Mouse (Mus musculus): Measurements from ENCODE around the gene Mios. TPM values are rescaled to one million over a fixed set of nuclear protein-coding genes. Genes with fewer than 3 reads are reported as not detected.

Gene Mios
- polyA plus RNA-seq, 1 experiment from 2014 or later = 22.9 TPM

DNA sequence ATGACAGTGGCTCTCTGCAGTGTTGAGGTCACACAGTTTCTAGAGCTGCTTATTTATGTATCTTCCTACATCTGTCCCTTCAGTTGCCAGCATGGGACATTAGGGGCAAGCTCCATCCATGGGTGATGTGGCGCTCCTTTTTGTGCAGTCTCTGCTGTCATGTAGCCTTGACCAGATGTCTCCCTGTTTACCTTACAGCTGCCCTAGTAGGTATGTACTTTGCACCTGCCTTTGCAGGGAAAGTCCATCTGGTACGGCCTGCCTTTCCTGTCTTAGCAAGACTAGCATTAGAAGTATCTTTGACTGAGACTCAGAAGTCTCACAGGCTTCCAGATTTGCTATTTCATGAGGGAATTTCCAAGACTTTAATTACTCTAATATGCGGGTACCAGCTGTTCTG is 62.0 kb downstream of the Mios start:
- WGBS = 87% methylated on average over 3 of the region's 3 CpGs
- no peak overlapping the region for H3K4me2 ChIP-seq (ENCODE audit: low read length)
- H3K9me3 ChIP-seq (ENCODE audit: control insufficient read depth, low read length) = no peaks in the 10 kb centered on the region
- no peak overlapping the region for H3K9ac ChIP-seq (ENCODE audit: low read depth, low read length)
- ATAC-seq = no peak
- no peaks in the 10 kb centered on the region for H3K27me3 ChIP-seq (replicated peaks; ENCODE audit: control insufficient read depth, insufficient read depth, low read length)
- H3K4me1 ChIP-seq (ENCODE audit: control insufficient read depth, insufficient read depth, low read depth, low read length) = no peaks in the 10 kb centered on the region
- no peak overlapping the region for H3K27ac ChIP-seq (ENCODE audit: low read depth, low read length)
- peaks cover 3% of the 10 kb centered on the region for H3K36me3 ChIP-seq (ENCODE audit: control insufficient read depth, insufficient read depth, low read length)
- no peak overlapping the region for H3K4me3 ChIP-seq (ENCODE audit: low read length)

- H3K9me3 ChIP-seq (ENCODE audit: control insufficient read depth, low read length) = no peaks in the 10 kb centered on the region
- 42% methylated on average over 6 of the region's 6 CpGs for WGBS
- no peak overlapping the region for H3K9ac ChIP-seq (ENCODE audit: low read depth, low read length)
- H3K4me2 ChIP-seq (ENCODE audit: low read length) = no peak overlapping the region
- ATAC-seq = no peak
- peaks cover 3% of the 10 kb centered on the region for H3K36me3 ChIP-seq (ENCODE audit: control insufficient read depth, insufficient read depth, low read length)
- no peaks in the 10 kb centered on the region for H3K4me1 ChIP-seq (ENCODE audit: control insufficient read depth, insufficient read depth, low read depth, low read length)
- no peaks in the 10 kb centered on the region for H3K27me3 ChIP-seq (replicated peaks; ENCODE audit: control insufficient read depth, insufficient read depth, low read length)
- H3K4me3 ChIP-seq (ENCODE audit: low read length) = no peak overlapping the region
- H3K27ac ChIP-seq (ENCODE audit: low read depth, low read length) = 0 out of 2 replicates have a peak overlapping the region, but pooled peaks have one; percentile 7
Measured at GRCm38 (mm10) chr6:8274387-8275054, 65.5 kb downstream of the Mios start.

GRCm38 (mm10) chr6:8275098-8275497 is 66.1 kb downstream of the Mios start:
- 11% methylated on average over 1 of the region's 1 CpGs for WGBS
- Histone ChIP-seq H3K4me3 (ENCODE audit: low read length) (no peak overlapping the region), H3K9me3 (ENCODE audit: control insufficient read depth, low read length) (no peaks in the 10 kb centered on the region), H3K4me2 (ENCODE audit: low read length) (no peak overlapping the region), H3K36me3 (ENCODE audit: control insufficient read depth, insufficient read depth, low read length) (peaks cover 3% of the 10 kb centered on the region), H3K27ac (ENCODE audit: low read depth, low read length) (no peak overlapping the region), H3K27me3 (replicated peaks; ENCODE audit: control insufficient read depth, insufficient read depth, low read length) (no peaks in the 10 kb centered on the region), H3K9ac (ENCODE audit: low read depth, low read length) (no peak overlapping the region), H3K4me1 (ENCODE audit: control insufficient read depth, insufficient read depth, low read depth, low read length) (no peaks in the 10 kb centered on the region)
- peak; percentile 83 for ATAC-seq

DNA sequence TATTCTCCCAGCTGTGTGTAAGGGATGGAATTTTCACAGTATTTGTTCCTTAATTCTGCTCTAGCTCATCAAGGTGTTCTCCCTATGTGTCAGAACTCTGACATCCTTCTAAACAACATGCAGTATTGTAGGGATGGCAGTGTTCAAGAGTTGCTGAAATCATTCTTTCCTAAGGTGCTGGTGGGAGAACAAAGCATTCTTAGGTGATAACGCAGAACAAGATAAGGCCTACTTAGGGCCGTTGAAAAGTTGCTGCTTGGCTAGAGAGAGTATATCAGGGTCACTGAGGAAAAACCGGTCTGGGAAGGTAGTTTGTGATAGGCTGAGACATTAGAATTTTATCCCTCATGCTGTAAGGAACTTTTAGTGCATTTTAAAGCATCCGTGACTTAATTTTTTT is 67.4 kb downstream of the Mios start:
- H3K27me3 ChIP-seq (replicated peaks; ENCODE audit: control insufficient read depth, insufficient read depth, low read length) = no peaks in the 10 kb centered on the region
- ATAC-seq = no peak
- WGBS = 89% methylated on average over 4 of the region's 4 CpGs
- H3K4me3 ChIP-seq (ENCODE audit: low read length) = no peak overlapping the region
- no peak overlapping the region for H3K27ac ChIP-seq (ENCODE audit: low read depth, low read length)
- H3K4me1 ChIP-seq (ENCODE audit: control insufficient read depth, insufficient read depth, low read depth, low read length) = no peaks in the 10 kb centered on the region
- H3K4me2 ChIP-seq (ENCODE audit: low read length) = no peak overlapping the region
- no peaks in the 10 kb centered on the region; the same call in none of the 2 replicates for H3K36me3 ChIP-seq (ENCODE audit: control insufficient read depth, insufficient read depth, low read length)
- H3K9ac ChIP-seq (ENCODE audit: low read depth, low read length) = no peak overlapping the region
- H3K9me3 ChIP-seq (ENCODE audit: control insufficient read depth, low read length) = no peaks in the 10 kb centered on the region

GRCm38 (mm10) chr6:8278426-8279002 is 69.5 kb downstream of the Mios start:
- H3K4me3 ChIP-seq (ENCODE audit: low read length) = no peak overlapping the region
- H3K9me3 ChIP-seq (ENCODE audit: control insufficient read depth, low read length) = no peaks in the 10 kb centered on the region
- no peak overlapping the region for H3K4me2 ChIP-seq (ENCODE audit: low read length)
- no peaks in the 10 kb centered on the region for H3K27me3 ChIP-seq (replicated peaks; ENCODE audit: control insufficient read depth, insufficient read depth, low read length)
- no peak overlapping the region for H3K9ac ChIP-seq (ENCODE audit: low read depth, low read length)
- no peak for ATAC-seq
- no peaks in the 10 kb centered on the region for H3K4me1 ChIP-seq (ENCODE audit: control insufficient read depth, insufficient read depth, low read depth, low read length)
- 68% methylated on average over 5 of the region's 5 CpGs for WGBS
- H3K36me3 ChIP-seq (ENCODE audit: control insufficient read depth, insufficient read depth, low read length) = no peaks in the 10 kb centered on the region; the same call in 1 of the 2 replicates
- H3K27ac ChIP-seq (ENCODE audit: low read depth, low read length) = no peak overlapping the region

DNA sequence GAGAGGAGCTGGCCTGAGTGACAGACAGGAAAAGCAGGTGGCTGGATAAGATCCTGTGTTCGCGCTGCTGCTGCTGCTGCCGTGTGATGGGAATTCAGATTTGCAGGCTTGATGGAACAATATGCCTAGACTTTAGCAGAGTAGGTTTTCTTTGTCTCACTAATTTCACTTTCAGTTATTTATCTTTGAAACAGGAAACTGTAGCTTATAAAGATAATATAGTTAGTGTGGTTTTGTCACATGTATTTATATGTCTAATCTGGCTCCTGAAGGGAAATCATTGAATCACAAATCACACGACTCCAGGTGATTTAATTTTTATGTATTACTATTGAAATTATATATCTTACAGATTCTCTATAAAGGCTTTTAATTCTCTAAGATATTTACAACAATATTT is 74.2 kb downstream of the Mios start:
- no peaks in the 10 kb centered on the region for H3K27me3 ChIP-seq (replicated peaks; ENCODE audit: control insufficient read depth, insufficient read depth, low read length)
- whole genome bisulfite sequencing = 76% methylated on average over 4 of the region's 4 CpGs
- H3K27ac ChIP-seq (ENCODE audit: low read depth, low read length) = no peak overlapping the region
- no peak for ATAC-seq
- no peak overlapping the region for H3K4me3 ChIP-seq (ENCODE audit: low read length)
- no peak overlapping the region for H3K4me2 ChIP-seq (ENCODE audit: low read length)
- no peak overlapping the region for H3K9ac ChIP-seq (ENCODE audit: low read depth, low read length)
- no peaks in the 10 kb centered on the region for H3K4me1 ChIP-seq (ENCODE audit: control insufficient read depth, insufficient read depth, low read depth, low read length)
- no peaks in the 10 kb centered on the region; the same call in 1 of the 2 replicates for H3K36me3 ChIP-seq (ENCODE audit: control insufficient read depth, insufficient read depth, low read length)
- H3K9me3 ChIP-seq (ENCODE audit: control insufficient read depth, low read length) = no peaks in the 10 kb centered on the region

GRCm38 (mm10) chr6:8285401-8285960 is 76.5 kb downstream of the Mios start:
- no peak overlapping the region for H3K27ac ChIP-seq (ENCODE audit: low read depth, low read length)
- ATAC-seq = 0 out of 2 replicates have a peak, but pooled peaks have one; percentile 34
- H3K9ac ChIP-seq (ENCODE audit: low read depth, low read length) = no peak overlapping the region
- no peak overlapping the region for H3K4me2 ChIP-seq (ENCODE audit: low read length)
- no peaks in the 10 kb centered on the region for H3K27me3 ChIP-seq (replicated peaks; ENCODE audit: control insufficient read depth, insufficient read depth, low read length)
- no peaks in the 10 kb centered on the region for H3K4me1 ChIP-seq (ENCODE audit: control insufficient read depth, insufficient read depth, low read depth, low read length)
- no peaks in the 10 kb centered on the region for H3K9me3 ChIP-seq (ENCODE audit: control insufficient read depth, low read length)
- WGBS = 74% methylated on average over 3 of the region's 3 CpGs
- no peak overlapping the region for H3K4me3 ChIP-seq (ENCODE audit: low read length)
- no peaks in the 10 kb centered on the region for H3K36me3 ChIP-seq (ENCODE audit: control insufficient read depth, insufficient read depth, low read length)

Other genes starting within 250 kb of the Mios start
- gene Col28a1, start 16.6 kb upstream of the Mios start, polyA plus RNA-seq (2015; fragmentation: Nextera tagmentation; extraction: Ambion mirVana) = 1.5 and 1.7 TPM in 2 replicates
- 47.5 and 50.4 TPM in 2 replicates for gene Rpa3, start 50.0 kb downstream of the Mios start, polyA plus RNA-seq (2015; fragmentation: Nextera tagmentation; extraction: Ambion mirVana)
- gene Umad1, start 50.1 kb downstream of the Mios start, polyA plus RNA-seq (2015; fragmentation: Nextera tagmentation; extraction: Ambion mirVana) = 61.0 and 62.6 TPM in 2 replicates
- 10.9 and 11.1 TPM in 2 replicates for gene Gm45062, start 50.2 kb downstream of the Mios start, polyA plus RNA-seq (2015; fragmentation: Nextera tagmentation; extraction: Ambion mirVana)

Data from hindbrain, embryonic 16.5 days (tissue).